Mouse (Mus musculus) neural tube, embryonic 11.5 days (tissue): Measurements from ENCODE around the gene Hoxc9. TPM values are rescaled to one million over a fixed set of nuclear protein-coding genes. Genes with fewer than 3 reads are reported as not detected.

Experiments
- ATAC-seq: fragments of 200-750 bp; cut with Nextera tagmentation; 2 replicates; pipeline ENCODE4 v1.8.0; 2017; ENCODE audit warnings: moderate number of reproducible peaks, mild to moderate bottlenecking, moderate TSS enrichment, moderate library complexity; ENCODE audit not compliant: insufficient read depth, low FRiP score, low TSS enrichment
- DNase-seq: peaks from one replicate; pipeline ENCODE4 v3.0.0-alpha.2; 2015; ENCODE audit warnings: low spot score
- H3K27ac ChIP-seq: fragments of 300-500 bp; sonication (generic); 2 replicates; pipeline ENCODE4 v1.5.1; 2014; ENCODE audit warnings: low read depth, mild to moderate bottlenecking, low read length
- H3K27me3 ChIP-seq: fragments of 300-500 bp; sonication (generic); 2 replicates; pipeline ENCODE4 v1.6.1; 2014; ENCODE audit warnings: mild to moderate bottlenecking, low read length, mixed read lengths; ENCODE audit not compliant: control insufficient read depth, insufficient read depth
- H3K36me3 ChIP-seq: fragments of 300-500 bp; sonication (generic); 2 replicates; pipeline ENCODE4 v1.6.1; 2014; ENCODE audit warnings: mild to moderate bottlenecking, low read length, moderate library complexity, mixed read lengths; ENCODE audit not compliant: control insufficient read depth, insufficient read depth
- H3K4me1 ChIP-seq: fragments of 300-500 bp; sonication (generic); 2 replicates; pipeline ENCODE4 v1.6.1; 2014; ENCODE audit warnings: low read length, mixed read lengths; ENCODE audit not compliant: control insufficient read depth, insufficient read depth
- H3K4me2 ChIP-seq: fragments of 300-500 bp; sonication (generic); 2 replicates; pipeline ENCODE4 v1.6.1; 2014; ENCODE audit warnings: low read depth, mild to moderate bottlenecking, moderate library complexity
- H3K4me3 ChIP-seq: fragments of 300-500 bp; sonication (generic); 2 replicates; pipeline ENCODE4 v1.5.1; 2014; ENCODE audit warnings: low read depth, low read length
- H3K9ac ChIP-seq: fragments of 300-500 bp; sonication (generic); 2 replicates; pipeline ENCODE4 v1.6.1; 2014; ENCODE audit warnings: mild to moderate bottlenecking, low read length
- H3K9me3 ChIP-seq: fragments of 300-500 bp; sonication (generic); 2 replicates; pipeline ENCODE4 v1.6.1; 2016; ENCODE audit warnings: low read length; ENCODE audit not compliant: control insufficient read depth
- WGBS: fragments of 180-500 bp; shearing (Covaris S2); extraction: QIAGEN DNeasy Blood & Tissue Kit; methylation state at CpG from one replicate; pipeline ENCODE4 v1.1.7; 2014; 5-methylcytosine and 5-hydroxymethylcytosine counted together
- polyA plus RNA-seq: library from polyadenylated mRNA; unstranded; fragments of >200 nt; fragmentation: Nextera tagmentation; extraction: Ambion mirVana; gene quantifications from 2 replicates; pipeline ENCODE4 v1.2.1, GENCODE M21; 2014

Hoxc9 gene
- polyA plus RNA-seq, 1 experiment from 2014 or later = 36.1 TPM

- peak overlapping the region; percentile 99 for H3K27ac ChIP-seq
- peaks cover 52% of the 10 kb centered on the region for H3K4me1 ChIP-seq
- H3K9me3 ChIP-seq = no peaks in the 10 kb centered on the region
- peak overlapping the region; percentile 95 for H3K9ac ChIP-seq
- no peaks in the 10 kb centered on the region; the same call in 1 of the 2 replicates for H3K36me3 ChIP-seq
- DNase-seq = peak; percentile 84
- peak overlapping the region; percentile 61 for H3K4me3 ChIP-seq
- 4% methylated on average over 17 of the region's 17 CpGs for WGBS
- H3K4me2 ChIP-seq = peak overlapping the region; percentile 99
- no peaks in the 10 kb centered on the region for H3K27me3 ChIP-seq
- ATAC-seq = no peak
These were observed 37.2 kb downstream of the Hoxc9 start for GRCm38 (mm10) chr15:103013238-103013984.

- WGBS = under 1% methylated on average over 49 of the region's 57 CpGs
- peak overlapping the region; percentile 61 for H3K4me3 ChIP-seq
- ATAC-seq (peak; percentile 77), DNase-seq (peak; percentile 85)
- H3K27me3 ChIP-seq = no peaks in the 10 kb centered on the region
- no peaks in the 10 kb centered on the region; the same call in 1 of the 2 replicates for H3K36me3 ChIP-seq
- H3K9me3 ChIP-seq = no peaks in the 10 kb centered on the region
- peak overlapping the region; percentile 90 for H3K9ac ChIP-seq
- H3K4me2 ChIP-seq = peak overlapping the region; percentile 99
- peaks cover 57% of the 10 kb centered on the region for H3K4me1 ChIP-seq
- H3K27ac ChIP-seq = peak overlapping the region; percentile 99
These were observed 38.1 kb downstream of the Hoxc9 start for GRCm38 (mm10) chr15:103014166-103015008.

GRCm38 (mm10) chr15:103015009-103015399 is 38.8 kb downstream of the Hoxc9 start:
- DNase-seq (no peak), ATAC-seq (no peak; the same call in 1 of the 2 replicates)
- Histone ChIP-seq H3K36me3 (no peaks in the 10 kb centered on the region; the same call in 1 of the 2 replicates), H3K9me3 (no peaks in the 10 kb centered on the region), H3K27me3 (no peaks in the 10 kb centered on the region), H3K9ac (peak overlapping the region; percentile 90), H3K4me3 (peak overlapping the region; percentile 61), H3K4me1 (peaks cover 64% of the 10 kb centered on the region), H3K4me2 (peak overlapping the region; percentile 99), H3K27ac (peak overlapping the region; percentile 99)
- WGBS = under 1% methylated on average over 28 of the region's 28 CpGs

DNA sequence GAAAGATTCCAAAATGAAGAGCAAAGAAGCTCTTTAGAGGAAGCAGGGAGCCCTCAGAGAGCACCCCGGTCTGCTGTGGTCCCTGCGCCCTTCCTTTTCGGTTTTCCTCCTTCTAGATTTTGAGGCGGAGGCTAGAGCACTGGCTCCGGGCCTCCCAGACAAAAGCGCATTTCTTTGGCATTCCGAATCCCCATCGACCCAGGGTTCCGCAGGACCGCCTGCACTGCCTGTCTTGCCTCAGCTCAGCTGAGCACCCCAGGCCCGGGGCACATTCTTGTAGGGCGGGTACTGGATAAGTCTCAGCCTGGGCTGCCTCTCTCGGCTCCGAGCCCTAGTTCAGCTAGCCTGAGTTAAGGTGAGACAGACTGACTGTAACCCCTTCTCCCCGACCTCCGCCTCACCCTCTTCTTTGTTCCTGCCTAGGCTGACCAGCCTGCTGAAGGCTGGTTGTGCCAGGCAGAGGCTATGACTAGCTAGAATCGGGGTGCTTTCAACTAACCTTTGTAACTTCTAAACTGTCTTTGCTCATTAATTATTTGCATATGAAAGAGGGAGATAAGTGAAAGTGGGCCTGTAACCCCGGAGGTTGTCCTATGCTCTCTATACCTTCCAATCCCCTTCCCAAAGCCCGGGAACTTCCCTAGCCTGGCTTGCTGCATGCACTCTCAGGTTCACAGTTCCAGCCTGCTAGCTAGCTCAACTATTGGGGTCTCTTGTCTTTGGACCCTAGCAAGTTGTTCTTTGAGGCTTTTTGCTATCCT is 39.3 kb downstream of the Hoxc9 start:
- H3K9ac ChIP-seq = peak overlapping the region; percentile 90
- H3K27me3 ChIP-seq = no peaks in the 10 kb centered on the region
- DNase-seq (no peak), ATAC-seq (no peak)
- whole genome bisulfite sequencing = 2% methylated on average over 19 of the region's 19 CpGs
- H3K36me3 ChIP-seq = no peaks in the 10 kb centered on the region; the same call in 1 of the 2 replicates
- H3K4me1 ChIP-seq = peaks cover 62% of the 10 kb centered on the region
- peak overlapping the region; percentile 99 for H3K4me2 ChIP-seq
- H3K27ac ChIP-seq = peak overlapping the region; percentile 99
- H3K4me3 ChIP-seq = peak overlapping the region; percentile 61
- no peaks in the 10 kb centered on the region for H3K9me3 ChIP-seq

DNA sequence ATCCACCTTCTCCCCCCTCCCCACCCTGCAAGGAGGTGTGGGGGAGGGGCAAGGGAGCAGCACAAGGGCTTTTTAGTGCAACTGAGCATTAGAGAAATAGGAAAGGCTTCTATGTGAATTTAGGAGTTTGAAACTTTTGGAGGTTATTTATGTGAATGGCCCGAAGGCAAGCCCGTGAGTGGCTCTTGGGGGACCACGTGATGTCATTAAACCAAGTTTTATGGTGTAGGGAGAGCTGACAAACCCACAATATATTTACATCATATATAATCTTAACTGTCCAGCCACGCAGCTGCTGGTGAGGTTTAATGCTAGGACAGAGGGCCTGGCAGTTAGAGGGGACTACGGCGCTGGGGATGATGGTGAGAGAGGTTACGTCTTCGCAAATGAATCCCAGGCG is 42.4 kb downstream of the Hoxc9 start, which contains the start of gene Hoxc4:
TSS of gene Hoxc4 (plus strand) at position 299 of the 400 bp plus-strand sequence.
- Histone ChIP-seq H3K27me3 (no peaks in the 10 kb centered on the region), H3K9ac (peak within 1 kb of the TSS; percentile 90), H3K4me3 (peak within 1 kb of the TSS; percentile 61), H3K4me2 (peak within 1 kb of the TSS; percentile 99), H3K36me3 (no peaks in the 10 kb centered on the region), H3K9me3 (no peaks in the 10 kb centered on the region), H3K4me1 (peaks cover 52% of the 10 kb centered on the region), H3K27ac (peak within 1 kb of the TSS; percentile 99)
- 5% methylated on average over 9 of the region's 9 CpGs for WGBS
- ATAC-seq (peak; percentile 33; the same call in 1 of the 2 replicates), DNase-seq (peak; percentile 54)

DNA sequence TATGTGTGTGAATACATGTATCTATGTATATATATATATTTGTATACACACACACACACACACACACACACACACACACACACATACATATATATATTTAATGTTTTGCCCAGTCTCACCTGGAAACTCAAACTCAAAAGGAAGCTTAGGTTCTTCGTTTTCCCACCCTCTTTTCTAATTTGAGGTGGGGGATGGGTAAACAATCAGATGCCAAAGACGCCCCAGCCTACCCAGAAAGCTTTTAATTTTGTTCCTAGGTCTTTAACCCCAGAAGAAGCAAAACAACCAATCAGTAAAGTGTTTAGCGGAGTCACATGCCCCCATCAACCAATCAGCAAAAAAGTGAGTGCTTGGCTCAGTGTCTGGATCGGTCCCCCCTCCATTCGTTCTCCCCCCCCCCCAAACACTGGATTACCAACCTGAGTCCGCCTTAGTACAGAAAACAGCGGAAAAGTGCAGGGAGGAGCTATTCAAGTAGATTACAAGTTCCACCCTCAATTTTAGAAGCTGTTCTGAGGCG is 44.7 kb downstream of the Hoxc9 start:
- 2% methylated on average over 8 of the region's 8 CpGs for WGBS
- Histone ChIP-seq H3K4me1 (peaks cover 60% of the 10 kb centered on the region), H3K27me3 (no peaks in the 10 kb centered on the region)

DNA sequence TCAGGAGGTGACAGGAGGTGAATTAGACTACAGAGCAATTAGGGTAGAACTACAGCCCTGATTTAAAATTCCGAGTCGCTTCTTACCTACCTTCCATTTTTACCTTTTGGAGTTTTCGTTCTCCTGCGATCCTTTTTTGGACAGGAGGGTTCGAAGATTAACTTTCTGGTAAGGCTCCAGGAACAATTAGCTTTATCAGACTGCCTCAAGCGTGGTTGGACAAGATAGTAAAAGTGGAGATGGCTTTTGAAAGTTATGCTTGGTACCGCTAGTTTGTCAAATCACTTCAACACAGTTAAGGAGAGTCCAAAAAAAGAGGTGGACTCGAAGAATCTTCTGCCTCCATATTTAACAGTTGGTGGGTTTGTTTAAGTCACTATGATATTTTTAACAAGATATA is 45.3 kb downstream of the Hoxc9 start:
- H3K4me1 ChIP-seq = peaks cover 60% of the 10 kb centered on the region
- no peaks in the 10 kb centered on the region for H3K27me3 ChIP-seq
- H3K27ac ChIP-seq = peak overlapping the region; percentile 39; the same call in 1 of the 2 replicates
- 9% methylated on average over 8 of the region's 8 CpGs for WGBS
- peak overlapping the region; percentile 99 for H3K4me2 ChIP-seq
- DNase-seq = peak; percentile 11
- H3K9me3 ChIP-seq = no peaks in the 10 kb centered on the region
- no peak for ATAC-seq
- H3K4me3 ChIP-seq = peak overlapping the region; percentile 61
- H3K9ac ChIP-seq = peak overlapping the region; percentile 19
- no peaks in the 10 kb centered on the region for H3K36me3 ChIP-seq

More for the DNA sequence above, 44.7 kb downstream of the Hoxc9 start:
- peak overlapping the region; percentile 39; the same call in 1 of the 2 replicates for H3K27ac ChIP-seq
- peak overlapping the region; percentile 61 for H3K4me3 ChIP-seq
- peak overlapping the region; percentile 99 for H3K4me2 ChIP-seq
- no peaks in the 10 kb centered on the region for H3K36me3 ChIP-seq
- ATAC-seq = no peak
- peak overlapping the region; percentile 19 for H3K9ac ChIP-seq
- H3K9me3 ChIP-seq = no peaks in the 10 kb centered on the region
- peak; percentile 43 for DNase-seq

DNA sequence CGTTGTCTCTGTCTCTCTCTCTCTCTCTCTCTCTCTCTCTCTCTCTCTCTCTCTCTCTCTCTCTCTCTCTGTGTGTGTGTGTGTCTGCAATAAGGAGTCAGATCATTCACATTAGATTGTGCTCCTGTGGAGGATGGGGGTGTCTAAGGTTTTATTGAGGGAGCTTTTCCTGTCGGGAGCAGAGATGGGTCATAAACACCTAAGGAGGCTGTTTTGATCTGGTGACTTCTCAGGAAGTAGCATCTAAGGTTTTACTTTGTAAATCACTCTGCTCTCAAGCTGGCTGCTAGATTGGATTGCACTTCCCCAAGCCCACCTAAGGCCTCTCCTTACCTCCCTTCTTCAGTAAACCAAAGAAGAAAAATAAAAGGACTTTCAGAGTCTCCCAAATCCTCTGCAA is 47.9 kb downstream of the Hoxc9 start:
- Histone ChIP-seq H3K27ac (peak overlapping the region; percentile 30; the same call in 1 of the 2 replicates), H3K4me2 (peak overlapping the region; percentile 99), H3K27me3 (no peaks in the 10 kb centered on the region), H3K9me3 (no peaks in the 10 kb centered on the region), H3K9ac (peak overlapping the region; percentile 99), H3K4me3 (peak overlapping the region; percentile 61), H3K4me1 (peaks cover 51% of the 10 kb centered on the region), H3K36me3 (no peaks in the 10 kb centered on the region)
- DNase-seq (peak; percentile 15), ATAC-seq (no peak)
- 2% methylated on average over 2 of the region's 2 CpGs for WGBS
